Mouse (Mus musculus) T-helper 17 cell (primary cell): ENCODE results near the gene Ttyh1.

Experiments
- in situ Hi-C, 2 experiments: fragments of 300-600 bp; cut with MboI, MseI; formaldehyde crosslinking; loops; 1 replicate in 1 of 2; 2 replicates in 1 of 2; pipeline ENCODE4 v1.15.1; 2025; ENCODE audit warnings: high pct_unique_total_duplicates in 2 of 2

Ttyh1 gene

DNA sequence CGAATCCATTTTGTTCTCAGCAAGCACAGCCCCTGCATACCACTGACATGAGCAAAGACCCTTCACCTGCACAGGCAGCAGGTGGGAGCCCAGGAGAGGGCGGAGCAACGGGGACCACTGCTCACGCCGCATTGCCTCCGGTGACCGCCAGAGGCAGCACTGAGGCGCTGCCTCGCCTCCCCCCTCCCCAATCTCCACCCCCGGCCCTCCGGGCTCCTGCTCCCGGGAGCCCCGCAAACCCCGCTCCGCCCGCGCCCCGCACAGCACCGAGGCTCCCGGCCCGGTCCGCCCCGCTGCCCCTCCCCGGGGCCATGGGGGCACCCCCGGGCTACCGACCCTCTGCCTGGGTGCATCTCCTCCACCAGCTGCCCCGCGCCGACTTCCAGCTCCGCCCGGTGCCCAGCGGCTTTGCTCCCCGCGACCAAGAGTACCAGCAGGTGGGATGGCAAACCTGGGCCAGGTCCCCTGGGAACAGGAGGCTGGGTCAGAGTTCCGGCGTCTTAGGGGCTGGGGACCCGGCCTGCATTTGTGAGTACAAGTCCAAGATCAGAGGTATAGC, at the start of gene Ttyh1:
Gene Ttyh1, plus strand, starts transcription at position 65 of the 559 bp plus-strand sequence.
- in situ Hi-C loops, result loop anchor here in 1 of 2 experiments (5.0 kb wide), 1 partner anchor 92 kb away; no protein-coding TSS in a partner anchor

- in situ Hi-C loops, result no loop called here
These were observed 48.1 kb upstream of the Ttyh1 start for GRCm38 (mm10) chr7:4071066-4071465.

- in situ Hi-C loops, result no loop called here
These were observed 46.1 kb upstream of the Ttyh1 start for GRCm38 (mm10) chr7:4073144-4073543.

GRCm38 (mm10) chr7:4079511-4079910, 39.7 kb upstream of the Ttyh1 start:
- in situ Hi-C loops, result no loop called here

GRCm38 (mm10) chr7:4080552-4080951, 38.7 kb upstream of the Ttyh1 start:
- in situ Hi-C loops, result no loop called here

DNA sequence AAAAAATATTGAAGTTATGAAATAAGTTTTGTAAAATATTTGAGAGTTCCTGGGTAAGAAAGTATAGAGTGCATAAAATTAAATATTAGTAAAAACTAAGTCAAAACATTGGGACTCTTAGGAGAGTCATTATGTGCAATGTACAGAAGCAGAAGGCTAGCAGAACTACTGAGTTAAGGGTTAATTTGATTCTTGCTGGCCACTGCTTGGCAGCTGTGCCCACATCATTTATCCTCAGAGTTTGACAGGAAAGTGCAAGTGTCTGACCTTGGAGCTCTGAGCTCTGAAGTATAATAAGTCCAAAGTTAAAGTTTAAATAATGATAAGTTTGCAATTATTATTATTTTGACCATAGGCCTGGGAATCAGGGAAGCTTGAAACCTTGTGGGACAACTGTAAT, 37.5 kb upstream of the Ttyh1 start:
- in situ Hi-C loops, result no loop called here

- in situ Hi-C loops, result no loop called here
These were observed 36.4 kb upstream of the Ttyh1 start for GRCm38 (mm10) chr7:4082804-4083203.

GRCm38 (mm10) chr7:4084161-4084560, 35.0 kb upstream of the Ttyh1 start:
- in situ Hi-C loops, result no loop called here

DNA sequence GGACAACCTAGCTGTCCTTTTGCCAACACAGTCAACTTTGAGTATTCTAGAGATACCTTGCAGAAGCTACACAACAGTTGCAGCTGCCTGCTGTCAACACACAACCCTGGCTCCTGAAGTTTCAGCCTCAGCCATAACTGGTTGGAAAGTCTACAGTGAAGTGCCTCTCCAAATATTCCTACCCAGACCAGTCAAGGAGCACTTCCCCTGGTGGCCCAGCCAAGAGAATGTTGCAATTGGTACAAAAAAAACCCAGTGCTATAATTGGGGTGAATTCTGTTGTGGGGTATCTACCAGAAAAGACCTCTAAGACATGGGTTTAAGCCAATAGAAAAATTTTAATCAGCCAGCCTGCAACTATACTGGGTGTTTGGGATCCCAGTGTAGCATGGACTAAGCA, 33.6 kb upstream of the Ttyh1 start:
- in situ Hi-C loops, result no loop called here

DNA sequence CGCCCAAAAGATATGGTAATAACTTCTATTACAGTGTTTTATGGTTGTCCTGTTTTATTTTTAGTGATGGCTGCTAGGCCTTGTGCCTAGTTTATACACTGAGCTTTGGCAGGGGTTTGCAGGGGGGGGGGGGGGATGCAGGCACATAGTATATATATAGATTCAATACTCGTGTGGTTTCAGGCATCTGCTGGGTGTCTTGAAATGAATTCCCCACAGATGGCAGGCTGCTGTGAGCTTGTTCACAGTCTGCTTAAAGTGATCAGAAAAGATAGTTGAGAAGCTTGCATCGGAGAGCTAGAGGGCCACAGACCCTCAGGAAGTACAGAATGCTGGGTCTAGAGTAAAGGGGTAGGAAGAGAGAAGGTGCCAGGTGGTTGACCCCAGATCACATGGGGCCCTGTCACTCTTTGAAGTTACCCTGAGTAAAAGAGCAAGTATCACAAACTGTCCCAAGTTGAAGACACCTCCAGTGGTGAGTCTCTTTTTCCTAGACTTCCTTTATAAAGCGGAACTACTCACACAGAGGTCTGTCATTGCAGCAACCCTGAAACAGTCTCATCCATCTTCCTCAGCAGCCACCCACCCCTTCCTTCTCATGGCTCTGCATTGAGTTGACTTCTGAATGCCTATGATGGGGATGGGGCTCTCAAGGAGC, 31.8 kb upstream of the Ttyh1 start:
- in situ Hi-C loops, result no loop called here

GRCm38 (mm10) chr7:4087896-4088480, 31.2 kb upstream of the Ttyh1 start:
- in situ Hi-C loops, result no loop called here

- in situ Hi-C loops, result no loop called here
These were observed 30.5 kb upstream of the Ttyh1 start for GRCm38 (mm10) chr7:4088679-4089078.

GRCm38 (mm10) chr7:4091170-4091569, 28.0 kb upstream of the Ttyh1 start:
- in situ Hi-C loops, result no loop called here

- in situ Hi-C loops, result loop anchor here in 1 of 2 experiments (5.0 kb wide), 1 partner anchor 71 kb away; no protein-coding TSS in a partner anchor
These were observed 20.9 kb upstream of the Ttyh1 start for GRCm38 (mm10) chr7:4098301-4098700.

GRCm38 (mm10) chr7:4098832-4099231, 20.4 kb upstream of the Ttyh1 start:
- in situ Hi-C loops, result loop anchor here in 1 of 2 experiments (5.0 kb wide), 1 partner anchor 72 kb away; no protein-coding TSS in a partner anchor

GRCm38 (mm10) chr7:4101144-4101543, 18.1 kb upstream of the Ttyh1 start:
- in situ Hi-C loops, result no loop called here

GRCm38 (mm10) chr7:4103411-4103810, 15.8 kb upstream of the Ttyh1 start:
- in situ Hi-C loops, result no loop called here

DNA sequence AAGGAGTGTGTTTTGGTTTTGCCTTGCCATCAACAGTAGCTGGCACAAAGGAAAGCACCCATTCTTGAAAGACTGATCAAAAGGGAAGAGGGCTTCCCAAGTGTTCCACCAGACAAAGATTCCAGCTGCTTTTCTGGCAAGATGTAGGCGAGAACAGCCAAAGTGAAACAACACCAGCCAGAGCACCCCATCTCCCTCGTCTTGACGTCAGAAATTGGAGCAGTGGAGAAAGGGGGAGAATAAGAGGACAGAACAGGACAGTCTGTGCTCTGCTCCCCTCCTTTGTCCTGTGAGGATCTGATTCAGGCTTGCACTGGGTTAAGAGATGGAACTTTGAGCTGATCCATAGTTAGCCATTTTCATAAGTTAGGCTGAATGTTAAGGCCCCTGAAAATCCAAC, 7.4 kb upstream of the Ttyh1 start:
- in situ Hi-C loops, result no loop called here

DNA sequence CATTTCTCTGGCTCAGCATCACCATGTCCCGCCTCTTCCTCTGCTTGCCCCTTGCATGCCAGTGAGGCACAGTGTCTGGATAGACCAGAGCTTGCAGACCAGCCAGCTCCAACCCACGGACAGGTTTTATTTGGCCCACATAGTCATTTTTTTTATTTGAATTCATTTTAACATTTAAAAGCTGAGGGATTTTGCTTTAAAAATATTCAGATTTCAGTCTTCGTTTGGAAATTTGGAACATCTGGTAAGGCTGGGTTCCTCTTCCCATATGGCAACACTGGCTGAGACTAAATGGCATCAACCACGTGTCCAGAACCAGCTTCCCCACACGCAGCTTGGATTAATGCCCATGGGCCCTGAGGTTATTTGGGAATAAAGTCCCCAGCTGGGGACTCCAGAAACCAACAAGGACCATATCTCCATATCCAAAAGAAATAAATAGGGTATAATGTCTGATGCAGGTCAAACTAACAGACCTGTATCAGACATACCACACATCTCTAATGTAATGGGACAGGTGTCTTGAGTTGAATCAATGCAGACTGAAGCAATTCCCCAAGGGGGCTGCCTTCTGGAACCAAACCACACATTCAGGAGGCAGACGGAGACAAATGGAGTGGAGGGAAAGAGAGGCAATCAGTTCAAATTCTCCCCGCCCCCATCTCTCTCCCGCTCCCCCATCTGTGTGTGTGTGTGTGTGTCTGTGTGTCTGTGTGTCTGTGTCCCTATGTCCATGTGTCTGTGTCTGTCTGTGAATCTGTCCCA, 2.0 kb upstream of the Ttyh1 start:
- in situ Hi-C loops, result loop anchor here in 1 of 2 experiments (5.0 kb wide), 1 partner anchor 90 kb away; no protein-coding TSS in a partner anchor

DNA sequence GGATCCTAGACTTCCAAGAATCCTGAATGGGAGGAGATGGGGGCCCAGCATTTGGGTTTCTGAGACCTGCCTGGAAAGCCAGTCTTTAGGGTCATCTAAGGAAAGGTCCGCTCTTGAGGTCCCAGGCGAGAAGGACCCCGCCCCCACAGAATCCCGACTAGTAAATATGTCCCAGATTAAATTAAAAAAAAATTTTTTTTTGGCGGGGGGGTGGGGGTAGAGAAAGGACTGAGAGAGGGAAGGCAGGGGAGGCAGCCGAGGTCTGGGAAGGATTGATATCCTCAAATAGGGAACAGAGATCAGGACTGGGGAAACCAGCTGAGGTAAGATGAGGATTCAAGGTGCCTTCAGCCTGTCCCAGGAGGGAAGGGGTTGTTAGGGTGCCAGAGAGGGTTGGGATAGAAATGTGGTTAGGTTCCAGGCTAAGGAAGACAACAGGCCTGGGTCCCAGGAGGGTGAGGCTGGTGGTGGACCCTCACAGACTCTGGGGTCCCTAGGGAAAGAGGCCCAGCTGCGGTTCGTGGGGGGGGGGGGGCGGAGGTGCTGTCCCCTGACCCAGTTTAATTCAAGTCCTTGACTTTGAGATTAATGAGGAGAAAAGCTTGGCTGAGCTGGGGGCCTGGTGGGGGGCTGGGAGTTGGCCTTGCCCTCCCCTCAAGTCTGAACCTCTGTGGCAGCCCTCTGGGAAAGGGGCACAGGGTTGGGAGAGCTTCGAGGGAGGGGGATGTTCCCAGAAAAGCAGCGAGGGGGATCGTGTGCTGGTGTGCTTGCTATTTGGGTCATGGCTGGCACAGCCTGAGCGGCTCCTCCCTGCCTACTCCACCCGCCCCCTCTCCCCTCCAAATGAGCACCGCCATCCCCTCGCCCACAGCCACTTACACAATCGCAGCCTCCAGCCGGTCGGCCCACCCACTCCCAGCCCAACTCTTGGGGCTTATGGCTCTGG, 1.0 kb downstream of the Ttyh1 start:
- in situ Hi-C loops, result loop anchor here in 1 of 2 experiments (5.0 kb wide), 1 partner anchor 93 kb away; no protein-coding TSS in a partner anchor
